Mouse (Mus musculus) heart, postnatal 0 days (tissue): ENCODE data around the gene Homez. TPM values are rescaled to one million over a fixed set of nuclear protein-coding genes. Genes with fewer than 3 reads are reported as not detected.
A peak's percentile ranks its signal among the peaks of the same experiment; 100 is the strongest.

Experiments used
- ATAC-seq: fragments of 200-750 bp; cut with Nextera tagmentation; 2 replicates; pipeline ENCODE4 v1.8.0; 2017; ENCODE audit warnings: low read depth, moderate number of reproducible peaks, moderate library complexity; ENCODE audit not compliant: insufficient read depth
- DNase-seq: peaks from one replicate; pipeline ENCODE4 v3.0.0-alpha.2; 2016; ENCODE audit warnings: low spot score
- H3K27ac ChIP-seq: fragments of 300-500 bp; sonication (generic); 2 replicates; pipeline ENCODE4 v1.5.1; 2014; ENCODE audit warnings: low read depth, mild to moderate bottlenecking
- H3K27me3 ChIP-seq: fragments of 300-500 bp; sonication (generic); 2 replicates; pipeline ENCODE4 v1.6.1; 2014; ENCODE audit warnings: low read length, mixed read lengths; ENCODE audit not compliant: control insufficient read depth, insufficient read depth
- H3K36me3 ChIP-seq: fragments of 300-500 bp; sonication (generic); replicated peaks from 2 replicates; pipeline ENCODE4 v1.6.1; 2014; ENCODE audit warnings: low read length, mixed read lengths; ENCODE audit not compliant: control insufficient read depth, insufficient read depth
- H3K4me1 ChIP-seq: fragments of 300-500 bp; sonication (generic); 2 replicates; pipeline ENCODE4 v1.6.1; 2014; ENCODE audit warnings: antibody characterized with exemption; ENCODE audit not compliant: control insufficient read depth, insufficient read depth
- H3K4me2 ChIP-seq: fragments of 300-500 bp; sonication (generic); 2 replicates; pipeline ENCODE4 v1.6.1; 2014; ENCODE audit warnings: low read depth, mild to moderate bottlenecking, low read length, moderate library complexity
- H3K4me3 ChIP-seq: fragments of 300-500 bp; sonication (generic); 2 replicates; pipeline ENCODE4 v1.5.1; 2014; ENCODE audit warnings: low read depth, low read length
- H3K9ac ChIP-seq: fragments of 300-500 bp; sonication (generic); replicated peaks from 2 replicates; pipeline ENCODE4 v1.6.1; 2014; ENCODE audit warnings: low read depth, low read length, mixed read lengths
- H3K9me3 ChIP-seq: fragments of 300-500 bp; sonication (generic); replicated peaks from 2 replicates; pipeline ENCODE4 v1.6.1; 2016; ENCODE audit warnings: low read length; ENCODE audit not compliant: control insufficient read depth
- CTCF ChIP-seq: IDR thresholded peaks from 2 replicates; pipeline ENCODE4 v1.5.1; 2016; ENCODE audit warnings: antibody characterized with exemption, control low read depth, low read depth
- EP300 ChIP-seq: IDR thresholded peaks from 2 replicates; pipeline ENCODE4 v1.6.1; 2016; ENCODE audit warnings: antibody characterized with exemption, low read depth
- WGBS: fragments of 180-500 bp; shearing (Covaris S2); extraction: QIAGEN DNeasy Blood & Tissue Kit; methylation state at CpG from one replicate; pipeline ENCODE4 v1.1.7; 2014; 5-methylcytosine and 5-hydroxymethylcytosine counted together
- polyA plus RNA-seq: library from polyadenylated mRNA; unstranded; fragments of >200 nt; fragmentation: Nextera tagmentation; extraction: Ambion mirVana; gene quantifications from 2 replicates; pipeline ENCODE4 v1.2.1, GENCODE M21; 2015
- total RNA-seq: library from RNA; depleted of rRNA; stranded (reverse); fragments of >200 nt; gene quantifications from 2 replicates; pipeline ENCODE4 v1.2.3, GENCODE M21; 2014; ENCODE audit warnings: low replicate concordance

The Homez gene
- total and polyA plus RNA-seq, 2 experiments from 2014 or later, result 5.1 to 5.4 TPM

GRCm38 (mm10) chr14:54822301-54822700 is 48.5 kb downstream of the Homez start:
- Histone ChIP-seq H3K27me3 (no peaks in the 10 kb centered on the region), H3K9me3 (no peaks in the 10 kb centered on the region), H3K9ac (no peak overlapping the region), H3K27ac (no peak overlapping the region), H3K4me2 (no peak overlapping the region), H3K4me1 (no peaks in the 10 kb centered on the region), H3K36me3 (no peaks in the 10 kb centered on the region), H3K4me3 (no peak overlapping the region)
- no peak for ATAC-seq
- 81% methylated on average over 2 of the region's 2 CpGs for WGBS
- TF ChIP-seq CTCF (no peak), EP300 (no peak)
- no peak for DNase-seq

- DNase-seq, result peak; percentile 20
- no peak overlapping the region for H3K9ac ChIP-seq
- no peak for ATAC-seq
- no peak overlapping the region for H3K4me2 ChIP-seq
- no peak for TF ChIP-seq EP300
- TF ChIP-seq CTCF, result peak; percentile 62
- H3K9me3 ChIP-seq, result no peaks in the 10 kb centered on the region
- H3K36me3 ChIP-seq, result no peaks in the 10 kb centered on the region
- H3K27ac ChIP-seq, result no peak overlapping the region
- no peak overlapping the region for H3K4me3 ChIP-seq
- no peaks in the 10 kb centered on the region for H3K4me1 ChIP-seq
- 60% methylated on average over 2 of the region's 2 CpGs for WGBS
- H3K27me3 ChIP-seq, result no peaks in the 10 kb centered on the region
Observed at GRCm38 (mm10) chr14:54817791-54818190, 53.0 kb downstream of the Homez start.

GRCm38 (mm10) chr14:54815737-54816136 is 55.0 kb downstream of the Homez start:
- Histone ChIP-seq H3K9me3 (no peaks in the 10 kb centered on the region), H3K9ac (no peak overlapping the region), H3K4me2 (no peak overlapping the region), H3K4me3 (no peak overlapping the region), H3K27me3 (no peaks in the 10 kb centered on the region), H3K36me3 (no peaks in the 10 kb centered on the region), H3K27ac (no peak overlapping the region), H3K4me1 (no peaks in the 10 kb centered on the region)
- 40% methylated on average over 3 of the region's 3 CpGs for WGBS
- ATAC-seq, result no peak
- TF ChIP-seq CTCF (no peak), EP300 (no peak)
- DNase-seq, result no peak

- 81% methylated on average over 29 of the region's 29 CpGs for WGBS
- DNase-seq, result no peak
- Histone ChIP-seq H3K9ac (no peak within 1 kb of the TSS), H3K9me3 (no peaks in the 10 kb centered on the region), H3K4me2 (no peak within 1 kb of the TSS), H3K4me3 (no peak within 1 kb of the TSS), H3K4me1 (0 out of 2 replicates have a peak, but pooled peaks cover 5% of the 10 kb centered on the region), H3K27ac (no peak within 1 kb of the TSS), H3K36me3 (no peaks in the 10 kb centered on the region), H3K27me3 (no peaks in the 10 kb centered on the region)
- ATAC-seq, result no peak
- TF ChIP-seq CTCF, result no peak
Observed at GRCm38 (mm10) chr14:54813991-54814390, 56.8 kb downstream of the Homez start, which contains the start of gene Rnf212b. Gene Rnf212b (plus strand): TSS chr14:54814141.

- Histone ChIP-seq H3K9ac (no peak overlapping the region), H3K36me3 (no peaks in the 10 kb centered on the region), H3K4me1 (0 out of 2 replicates have a peak, but pooled peaks cover 5% of the 10 kb centered on the region), H3K27me3 (no peaks in the 10 kb centered on the region), H3K4me2 (no peak overlapping the region), H3K27ac (peak overlapping the region; percentile 34; the same call in 1 of the 2 replicates), H3K4me3 (no peak overlapping the region), H3K9me3 (no peaks in the 10 kb centered on the region)
- TF ChIP-seq EP300 (no peak), CTCF (no peak)
- WGBS, result 23% methylated on average over 3 of the region's 3 CpGs
- peak; percentile 91 for ATAC-seq
- DNase-seq, result peak; percentile 38
Observed at GRCm38 (mm10) chr14:54809668-54810033, 61.1 kb downstream of the Homez start.
